Mouse (Mus musculus) E14TG2a.4 (cell line): Measurements from ENCODE around the gene Chst11.

Source experiments
- CTCF ChIP-seq: conservative IDR thresholded peaks from 2 replicates; pipeline ENCODE4 v1.5.1; 2014; ENCODE audit warnings: low read length
- NANOG ChIP-seq: IDR thresholded peaks from 2 replicates; pipeline ENCODE4 v1.6.1; 2014; ENCODE audit warnings: borderline replicate concordance, low read length, mixed read lengths

DNA sequence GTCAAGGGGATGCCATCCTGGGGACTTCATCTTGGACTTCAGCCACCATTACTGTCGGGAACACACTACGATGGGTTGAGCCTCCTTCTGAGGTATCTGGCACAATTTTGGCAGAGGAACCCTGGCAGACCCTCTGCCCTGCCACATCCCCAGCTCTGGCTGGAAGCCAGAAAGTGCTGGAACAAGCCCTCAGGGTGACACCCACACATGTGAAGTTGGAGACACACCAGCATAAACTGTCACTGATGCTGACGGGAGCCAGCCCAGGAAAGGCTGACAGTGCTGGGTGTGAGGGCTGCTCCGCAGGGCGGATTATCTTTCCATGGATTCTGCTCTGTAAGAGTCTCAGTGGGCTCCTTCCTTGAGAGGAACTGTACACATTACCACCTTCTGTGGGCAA, 201.7 kb downstream of the Chst11 start:
- TF ChIP-seq CTCF (no peak), NANOG (no peak)
